Mouse (Mus musculus): ENCODE results near the gene Itga11.

Itga11 gene

GRCm38 (mm10) chr9:62817828-62818614 is 140.4 kb downstream of the Itga11 start:
- CTCF ChIA-PET, result no interaction called here

GRCm38 (mm10) chr9:62819494-62819893 is 141.9 kb downstream of the Itga11 start:
- CTCF ChIA-PET, result interaction anchor here (0.7 kb wide), 2 partner anchors 70 to 79 kb away, joined by 7 to 9 read pairs; no protein-coding TSS in a partner anchor

- CTCF ChIA-PET, result interaction anchor here (0.7 kb wide), 1 partner anchor 80 kb away, joined by 9 read pairs; no protein-coding TSS in a partner anchor
These were observed 142.3 kb downstream of the Itga11 start for GRCm38 (mm10) chr9:62819910-62820309.

GRCm38 (mm10) chr9:62820829-62821228 is 143.2 kb downstream of the Itga11 start:
- CTCF ChIA-PET, result no interaction called here

- CTCF ChIA-PET, result interaction anchor here (0.6 kb wide), 1 partner anchor 79 kb away, joined by 6 read pairs; no protein-coding TSS in a partner anchor
These were observed 144.2 kb downstream of the Itga11 start for GRCm38 (mm10) chr9:62821811-62822210.

- CTCF ChIA-PET, result interaction anchor here (0.8 kb wide), 1 partner anchor 10 kb away, joined by 4 read pairs; no protein-coding TSS in a partner anchor
These were observed 148.3 kb downstream of the Itga11 start for GRCm38 (mm10) chr9:62825791-62826393.

- CTCF ChIA-PET, result interaction anchor here (0.8 kb wide), 1 partner anchor 10 kb away, joined by 4 read pairs; no protein-coding TSS in a partner anchor
These were observed 148.8 kb downstream of the Itga11 start for GRCm38 (mm10) chr9:62826456-62826855.

- CTCF ChIA-PET, result interaction anchor here (0.7 to 1.2 kb wide), 3 partner anchors 11 to 148 kb away, joined by 3 to 4 read pairs (median 3); no protein-coding TSS in a partner anchor
These were observed 150.5 kb downstream of the Itga11 start for GRCm38 (mm10) chr9:62827939-62828652.

GRCm38 (mm10) chr9:62828662-62829086 is 151.0 kb downstream of the Itga11 start:
- CTCF ChIA-PET, result interaction anchor here (0.9 to 1.2 kb wide), 2 partner anchors 12 to 19 kb away, joined by 3 to 4 read pairs; no protein-coding TSS in a partner anchor

GRCm38 (mm10) chr9:62829877-62830276 is 152.3 kb downstream of the Itga11 start:
- CTCF ChIA-PET, result no interaction called here

Measured in spleen, embryonic (tissue).